Mouse (Mus musculus) heart, adult 2 months (tissue): ENCODE results near the gene Rgs3.

Experiments
- CTCF ChIP-seq: fragments of 200-600 bp; IDR thresholded peaks from 2 replicates; pipeline ENCODE4 v1.8.1; 2022; ENCODE audit warnings: antibody characterized with exemption, mild to moderate bottlenecking, moderate library complexity
- EP300 ChIP-seq: fragments of 200-500 bp; IDR thresholded peaks from 2 replicates; pipeline ENCODE4 v1.6.1; 2011; ENCODE audit warnings: low read depth, low read length, control low read depth; ENCODE audit not compliant: insufficient read depth
- POLR2A ChIP-seq: fragments of 200-500 bp; IDR thresholded peaks from 2 replicates; pipeline ENCODE4 v1.6.1; 2011; ENCODE audit warnings: mild to moderate bottlenecking, low read depth, low read length, control low read depth; ENCODE audit not compliant: insufficient read depth

DNA sequence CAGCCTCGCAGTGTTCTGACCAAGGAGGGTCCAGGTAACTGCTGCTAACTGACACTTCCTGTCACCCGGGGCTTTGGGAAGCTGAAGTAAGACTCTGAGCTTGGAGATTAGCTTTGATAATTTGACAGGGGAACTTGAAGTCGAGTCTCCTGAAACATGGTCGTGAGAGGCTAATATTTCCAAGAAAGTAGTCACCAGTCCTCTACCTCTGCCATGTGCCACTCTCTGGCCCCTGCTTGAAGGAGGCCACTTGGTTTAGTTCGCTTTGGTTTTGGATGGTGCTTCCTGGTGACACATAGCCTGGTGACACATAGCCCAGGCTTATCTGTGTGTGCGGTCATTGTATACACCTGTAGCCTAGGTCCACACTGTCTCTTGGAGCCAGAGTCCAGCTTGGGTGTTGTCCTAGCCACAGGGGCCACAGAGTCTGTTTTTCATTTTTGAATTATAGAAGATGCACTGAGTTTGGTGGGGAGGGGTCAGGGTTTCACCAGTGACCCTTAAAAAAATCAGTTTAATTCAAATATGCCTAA is at the start of gene Rgs3:
- TF ChIP-seq CTCF (no peak), EP300 (no peak), POLR2A (no peak)
